Mouse (Mus musculus): Measurements from ENCODE around the gene Htra1. TPM values are rescaled to one million over a fixed set of nuclear protein-coding genes. Genes with fewer than 3 reads are reported as not detected.

Htra1 gene
- total RNA-seq, 2 experiments from 2014 or later, result 31.9 to 34.9 TPM

DNA sequence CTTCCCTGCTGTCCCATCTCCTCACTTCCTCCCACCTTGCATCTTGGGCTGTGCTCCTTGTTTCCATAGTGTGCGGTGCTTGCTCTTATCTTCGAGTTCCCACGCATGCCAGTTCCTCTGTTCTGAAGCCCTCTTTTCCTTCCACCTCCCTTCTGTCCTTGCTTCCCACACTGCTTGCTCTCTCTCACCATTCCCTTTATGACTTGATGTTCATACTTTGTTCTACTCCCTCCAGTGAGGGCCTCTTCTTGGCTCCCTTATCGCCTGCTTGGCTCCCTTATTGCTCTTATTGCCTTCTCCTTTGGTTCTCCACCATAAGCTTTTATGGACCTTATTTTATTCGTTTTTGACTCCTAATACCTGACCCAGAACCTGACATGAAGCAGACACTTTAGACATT is 73.3 kb downstream of the Htra1 start:
- no peak for DNase-seq

DNA sequence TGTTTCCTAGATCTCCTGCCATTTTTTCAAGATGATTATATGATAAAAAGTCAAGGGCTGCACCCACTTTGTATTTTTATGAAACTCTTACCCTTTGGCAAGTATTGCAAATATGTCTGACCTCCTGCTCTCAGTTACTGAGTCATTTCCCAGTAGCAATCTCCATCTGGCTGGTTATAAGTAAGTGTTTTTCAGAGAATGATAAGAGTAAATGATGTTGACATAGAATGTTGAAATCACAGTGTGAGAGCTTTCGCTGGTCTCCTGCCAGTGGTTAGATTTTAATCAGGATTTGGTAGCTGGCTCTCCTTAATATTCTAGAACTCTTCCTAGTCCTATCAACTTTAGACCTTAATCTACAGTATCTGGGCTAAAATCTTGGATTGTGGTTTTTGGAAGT is 76.0 kb downstream of the Htra1 start:
- DNase-seq, result no peak

DNA sequence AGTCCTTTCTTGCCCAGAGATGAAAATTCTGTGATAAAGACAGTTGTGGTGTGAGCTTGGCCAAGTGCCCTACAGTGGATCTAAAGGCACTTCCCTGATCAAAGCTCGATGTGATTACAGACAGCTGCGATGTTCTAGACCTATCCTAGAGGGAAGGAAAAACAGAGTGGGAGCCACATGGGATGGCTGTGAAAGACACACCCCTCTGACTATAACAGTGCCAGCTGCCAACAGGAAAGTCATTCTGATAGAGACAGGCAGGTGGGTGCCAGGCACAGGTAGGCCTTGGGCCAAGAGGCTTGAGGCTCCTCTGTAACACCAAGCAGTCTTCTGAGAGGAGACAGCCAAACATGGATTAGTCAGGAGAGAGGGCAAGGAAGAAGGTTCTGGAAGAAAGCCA is 83.3 kb downstream of the Htra1 start:
- DNase-seq, result no peak

DNA sequence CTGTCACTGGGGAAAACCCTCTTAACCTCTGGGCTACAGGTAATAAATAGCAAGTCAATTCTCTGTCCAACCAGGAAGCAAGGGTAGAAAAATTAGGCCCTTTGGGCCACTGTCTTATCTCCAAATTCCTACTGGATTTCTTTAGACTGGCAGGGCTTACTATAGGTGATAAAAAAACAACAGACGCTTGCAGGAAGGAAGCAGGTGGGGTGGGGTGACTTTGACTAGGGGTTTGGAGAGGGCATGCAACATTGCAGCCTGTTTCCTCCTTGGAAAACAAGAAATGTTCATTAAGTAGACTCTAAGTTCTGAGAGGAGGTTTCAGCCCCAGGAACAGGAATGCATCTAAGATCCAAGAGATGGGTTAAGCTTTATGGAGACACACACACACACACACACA is 88.9 kb downstream of the Htra1 start:
- no peak for DNase-seq

DNA sequence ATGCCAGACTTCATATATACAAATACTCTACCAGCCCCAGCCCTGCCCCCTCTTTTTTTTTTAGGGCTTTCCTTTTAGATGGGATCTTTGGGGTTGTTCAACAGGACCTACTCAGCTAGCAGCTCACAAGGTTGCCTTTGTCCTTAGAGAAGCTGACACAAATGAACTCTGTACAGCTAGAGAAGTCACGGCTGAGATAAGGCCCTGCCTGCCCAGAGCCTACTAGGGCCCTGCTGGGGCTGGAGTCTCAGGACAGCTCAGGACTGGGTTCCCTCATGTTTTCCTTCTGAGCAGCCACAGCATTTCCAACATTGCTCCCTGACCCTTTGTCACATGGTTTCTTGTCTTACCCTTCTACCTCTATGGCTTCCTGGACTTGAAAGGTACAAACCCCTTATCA is 91.6 kb downstream of the Htra1 start:
- no peak for DNase-seq

DNA sequence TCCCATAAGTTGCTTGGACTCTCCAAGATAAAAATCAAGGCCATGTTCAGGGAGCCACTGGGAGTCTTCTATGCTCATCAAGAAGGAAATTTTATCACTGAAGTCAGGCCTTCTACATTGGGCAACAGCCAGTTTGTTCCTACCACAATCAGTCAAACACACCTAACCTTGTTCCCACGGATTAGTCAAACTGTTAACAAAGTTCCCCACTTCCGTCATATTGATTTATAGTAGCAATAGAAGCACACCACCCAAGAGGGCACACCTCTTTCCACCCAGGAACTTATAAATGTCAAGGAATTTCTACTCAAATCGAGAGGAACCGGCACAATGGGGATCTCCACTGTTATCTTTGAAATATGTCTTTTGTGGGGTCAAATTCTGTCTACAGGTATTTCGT is 95.8 kb downstream of the Htra1 start, which contains the start of gene Dmbt1:
Gene Dmbt1, plus strand, starts transcription at position 299 of the 400 bp plus-strand sequence.
- DNase-seq, result no peak

Small RNA genes lying within 50 kb of the gene (microRNA-seq; reads per million reads assigned to microRNA genes)
- gene Mir7061 (ENCODE audit: borderline replicate concordance in 2 of 2), result 0 to 0.74 reads per million in 2 experiments

Other genes with a start within 250 kb of the Htra1 start
- gene Btbd16, start 162.0 kb upstream of the Htra1 start, total RNA-seq (2021), result under 1 TPM in 1 of 2 experiments, not detected in 1; 0.24 TPM
- 10 to 100 TPM; 22.8 to 23.2 TPM for gene Plekha1, start 70.4 kb upstream of the Htra1 start, total RNA-seq (2021)
- not detected for gene Dmbt1, start 95.9 kb downstream of the Htra1 start, total RNA-seq (2021)
- not detected for gene 4933402N03Rik, start 210.2 kb downstream of the Htra1 start, total RNA-seq (2021)
- gene 5430419D17Rik, start 238.3 kb downstream of the Htra1 start, total RNA-seq (2021), result not detected

All from gastrocnemius, postnatal 25 days (tissue).